Mouse (Mus musculus) embryo, embryonic 11.5 days (tissue): ENCODE results near the gene Fgf22.

Experiments
- DNase-seq: peaks from one replicate; pipeline ENCODE4 v3.0.0-alpha.2; 2012; ENCODE audit warnings: low read depth, low spot score

Fgf22 gene

GRCm38 (mm10) chr10:79766508-79767325 lies 11.8 kb downstream of the Fgf22 start, which contains the start of gene Rnf126:
Gene Rnf126 (minus strand): TSS chr10:79766952.
- DNase-seq: peak; percentile 99

GRCm38 (mm10) chr10:79767372-79768244 lies 12.7 kb downstream of the Fgf22 start:
- DNase-seq: peak; percentile 89

DNA sequence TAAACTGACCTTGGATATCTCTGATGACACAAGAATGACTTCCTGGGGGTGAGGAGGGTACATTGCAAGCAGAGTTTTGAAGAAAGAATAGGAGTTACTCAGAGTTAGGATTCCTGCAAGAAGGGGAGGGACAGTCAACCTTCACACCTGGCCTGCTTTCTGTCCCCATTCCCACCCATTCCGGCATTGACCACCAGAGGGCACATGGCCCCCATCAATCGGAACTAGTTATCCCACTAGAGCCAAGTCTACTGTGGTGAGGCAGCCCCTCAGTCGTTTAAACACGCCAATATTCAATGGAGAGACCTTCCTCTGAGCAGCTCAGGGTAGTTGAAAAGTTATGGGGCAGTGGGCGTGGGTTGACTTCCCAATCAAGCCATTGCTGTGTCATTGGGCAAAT lies 13.5 kb downstream of the Fgf22 start:
- DNase-seq: peak; percentile 67

DNA sequence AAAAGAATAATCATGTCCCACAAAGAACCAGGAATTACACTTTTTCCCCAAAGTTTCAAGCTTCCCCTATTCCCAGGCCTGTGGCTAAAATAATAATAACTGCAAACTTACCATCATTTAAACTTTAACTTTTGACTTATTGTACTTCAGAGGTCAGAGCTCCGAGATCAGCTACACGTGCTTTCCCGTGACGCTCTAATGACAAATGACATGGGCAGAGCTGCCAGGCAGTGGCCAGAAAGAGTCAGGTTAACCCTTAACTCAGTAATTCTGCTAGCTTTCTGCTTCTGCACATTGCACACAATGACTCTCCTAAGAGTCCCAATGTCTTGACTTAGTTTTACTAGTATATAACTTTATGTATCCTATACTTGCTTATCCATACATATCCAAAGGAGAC lies 14.5 kb downstream of the Fgf22 start:
- no peak for DNase-seq

GRCm38 (mm10) chr10:79772320-79772719 lies 17.4 kb downstream of the Fgf22 start:
- no peak for DNase-seq

DNA sequence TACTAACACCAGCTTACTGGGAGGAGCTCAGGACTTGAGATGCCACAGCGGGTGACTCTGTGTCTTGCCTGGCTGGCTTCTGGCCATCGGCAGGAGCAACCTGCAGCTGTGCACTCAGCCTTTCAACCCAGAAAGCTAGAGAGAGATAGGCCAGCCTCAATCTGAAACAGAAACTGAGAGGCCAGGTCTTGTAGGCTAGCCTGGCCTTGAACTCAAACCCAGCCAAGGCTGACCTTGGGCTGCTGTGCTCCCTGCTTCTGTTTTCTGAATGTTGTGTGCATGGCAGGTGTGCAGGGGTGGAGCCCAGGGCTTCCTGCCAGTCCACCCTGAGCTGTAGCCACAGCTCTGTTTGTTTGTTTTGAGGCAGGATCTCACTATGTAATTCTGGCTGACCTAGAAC lies 18.3 kb downstream of the Fgf22 start:
- no peak for DNase-seq

DNA sequence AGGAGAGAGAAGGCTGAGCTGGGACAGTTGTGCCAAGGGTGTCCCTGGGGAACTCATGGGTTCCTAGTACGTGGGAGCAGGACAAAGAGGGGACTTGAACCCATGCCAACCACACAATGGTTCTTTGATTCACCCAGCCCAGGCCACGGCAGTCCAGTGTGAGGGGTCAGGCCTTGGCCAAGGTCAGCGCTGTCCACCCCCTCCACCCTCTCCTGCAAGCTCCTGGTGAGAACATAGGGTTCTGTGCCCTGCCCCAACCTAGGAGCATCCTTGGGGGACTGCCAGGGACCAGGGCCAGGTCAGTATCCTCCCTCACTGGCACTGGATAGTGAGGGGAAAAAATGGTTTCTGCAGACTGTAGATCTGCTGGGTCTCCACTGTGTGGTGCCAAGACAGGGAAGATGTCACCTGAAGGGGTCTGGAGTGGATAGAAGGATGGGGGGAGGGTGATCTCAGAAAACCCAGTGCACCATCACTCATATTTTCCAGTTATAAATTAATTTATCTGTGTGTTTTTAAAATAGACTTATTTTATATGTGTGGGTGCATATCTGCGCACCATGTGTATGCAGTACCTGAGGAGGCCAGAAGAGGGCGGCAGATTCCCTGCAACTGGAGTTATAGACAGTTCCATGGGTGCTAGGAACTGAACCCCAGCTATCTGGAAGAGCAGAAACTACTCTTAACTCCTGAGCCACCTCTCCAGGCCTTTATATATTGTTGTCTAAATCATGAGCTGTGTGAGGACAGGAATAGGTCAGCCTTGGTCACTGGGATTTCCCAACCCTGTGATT lies 19.8 kb downstream of the Fgf22 start:
- no peak for DNase-seq

GRCm38 (mm10) chr10:79777103-79777531 lies 22.2 kb downstream of the Fgf22 start, which contains the start of gene Fstl3:
Gene Fstl3 (plus strand): TSS chr10:79777272.
- no peak for DNase-seq

DNA sequence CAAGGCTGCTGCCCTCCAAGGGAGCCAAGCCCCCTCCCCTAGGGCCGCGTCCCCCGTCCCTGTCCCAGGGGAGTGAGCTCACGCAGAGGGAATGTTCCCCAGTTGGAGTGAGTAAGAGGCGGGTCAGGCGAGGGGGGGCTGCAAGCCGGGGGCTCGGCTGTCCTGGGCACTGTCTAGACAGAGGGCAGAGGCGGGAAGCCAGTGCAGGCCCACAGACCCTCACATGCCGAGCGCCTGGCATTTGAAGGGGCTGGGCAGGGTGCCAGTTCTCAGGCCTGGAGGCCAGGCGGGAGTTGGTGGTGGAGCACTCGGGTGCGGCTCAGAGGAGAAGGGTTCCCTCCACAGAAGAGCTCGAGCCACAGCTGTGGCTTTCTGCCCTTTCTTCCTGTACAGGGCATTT lies 23.1 kb downstream of the Fgf22 start:
- no peak for DNase-seq

GRCm38 (mm10) chr10:79779193-79779592 lies 24.3 kb downstream of the Fgf22 start:
- DNase-seq: no peak

- peak; percentile 89 for DNase-seq
Measured at GRCm38 (mm10) chr10:79779784-79780663, 25.1 kb downstream of the Fgf22 start.

DNA sequence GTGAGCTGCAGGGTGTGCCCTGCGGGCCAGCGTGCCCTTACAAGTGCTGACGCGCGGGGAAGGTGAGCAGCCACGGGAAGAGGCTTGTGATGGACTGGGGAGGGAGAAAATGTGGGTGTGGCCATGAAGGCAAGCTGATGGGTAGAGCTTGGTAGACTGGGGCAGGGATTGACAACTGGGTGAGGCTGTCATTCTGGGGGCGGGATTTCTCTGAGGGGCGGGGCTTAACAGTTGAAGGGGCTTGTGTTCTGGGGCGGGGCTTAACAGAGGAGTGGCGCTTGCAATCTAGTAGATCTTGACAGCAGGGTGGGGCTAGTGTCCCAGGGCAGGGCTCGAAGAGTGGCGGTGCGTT lies 25.8 kb downstream of the Fgf22 start:
- no peak for DNase-seq

DNA sequence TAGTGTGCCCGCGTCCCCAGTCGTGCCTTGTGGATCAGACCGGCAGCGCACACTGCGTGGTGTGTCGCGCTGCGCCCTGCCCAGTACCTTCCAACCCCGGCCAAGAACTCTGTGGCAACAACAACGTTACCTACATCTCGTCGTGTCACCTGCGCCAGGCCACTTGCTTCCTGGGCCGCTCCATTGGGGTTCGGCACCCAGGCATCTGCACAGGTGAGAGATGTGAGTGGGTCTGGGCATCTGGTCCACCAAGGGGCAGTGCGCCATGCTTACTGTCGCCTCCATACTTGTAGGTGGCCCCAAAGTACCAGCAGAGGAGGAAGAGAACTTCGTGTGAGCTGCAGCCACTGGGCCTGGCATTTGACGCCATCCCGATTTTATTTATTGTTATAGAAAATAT lies 26.3 kb downstream of the Fgf22 start:
- no peak for DNase-seq

DNA sequence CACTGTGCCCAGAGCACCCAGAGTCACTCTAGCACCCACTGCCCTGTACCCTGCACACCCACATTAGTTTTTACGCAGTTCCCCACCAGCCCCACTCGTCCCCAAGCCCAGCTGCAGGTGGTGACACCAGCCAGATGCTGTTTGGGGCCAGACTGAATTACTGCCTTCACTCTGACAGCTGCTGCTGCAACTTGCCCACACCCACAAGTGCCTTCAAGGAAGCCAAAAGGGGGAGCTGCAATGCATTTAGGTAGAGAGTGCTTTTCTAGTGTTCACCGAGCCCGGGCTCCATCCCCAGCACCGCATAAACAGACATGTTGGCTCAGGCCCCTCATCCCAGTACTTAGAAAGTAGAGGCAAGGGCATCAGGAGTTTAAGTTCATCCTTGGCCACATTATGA lies 27.1 kb downstream of the Fgf22 start:
- DNase-seq: no peak

GRCm38 (mm10) chr10:79783050-79783449 lies 28.2 kb downstream of the Fgf22 start:
- DNase-seq: no peak

GRCm38 (mm10) chr10:79783920-79784800 lies 29.3 kb downstream of the Fgf22 start:
- no peak for DNase-seq

GRCm38 (mm10) chr10:79788386-79789158 lies 33.7 kb downstream of the Fgf22 start:
- DNase-seq: no peak

DNA sequence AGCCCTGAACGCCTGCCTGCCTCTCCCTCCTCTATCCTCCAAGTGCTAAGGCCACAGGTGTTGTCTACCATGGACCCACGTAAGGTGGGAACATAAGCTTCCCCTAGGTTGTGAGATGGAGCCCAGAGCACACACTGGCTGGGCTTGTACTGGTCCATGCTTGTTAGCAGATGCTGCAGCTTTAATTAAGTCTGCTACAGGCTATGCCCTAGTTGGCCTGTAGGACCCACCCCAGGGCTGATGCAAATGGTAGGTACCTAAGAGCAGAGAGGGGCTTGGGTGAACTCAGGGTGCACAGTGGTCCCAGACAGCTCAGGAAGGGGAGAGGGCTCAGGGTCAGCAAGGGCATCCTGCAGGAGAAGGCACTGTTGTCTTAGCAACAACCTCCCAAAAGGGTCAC lies 34.7 kb downstream of the Fgf22 start:
- no peak for DNase-seq

GRCm38 (mm10) chr10:79790861-79791260 lies 36.0 kb downstream of the Fgf22 start, which contains the start of gene Prss57:
Gene Prss57 (minus strand): TSS chr10:79790961.
- no peak for DNase-seq
